Mouse (Mus musculus) MEL (cell line): Measurements from ENCODE around the gene Trem3. TPM values are rescaled to one million over a fixed set of nuclear protein-coding genes. Genes with fewer than 3 reads are reported as not detected.
A peak's percentile ranks its signal among the peaks of the same experiment; 100 is the strongest.

Experiments used
- DNase-seq: peaks from one replicate; pipeline ENCODE4 v3.0.0; 2011; ENCODE audit warnings: low read depth, low spot score
- H3K27ac ChIP-seq: 2 replicates; pipeline ENCODE4 v1.5.1; 2012; ENCODE audit warnings: low read depth, mild to moderate bottlenecking, control low read depth, low read length, moderate library complexity; ENCODE audit not compliant: control insufficient read depth
- H3K27me3 ChIP-seq, 2 experiments: fragments of 150-350 bp in 1 of 2; sonication (generic) in 1 of 2; 2 replicates each; pipeline ENCODE4 v1.6.1; 2012; ENCODE audit warnings: low read length in 2 of 2, mild to moderate bottlenecking in 2 of 2, improper control_type of control experiment in 1 of 2, moderate library complexity in 1 of 2; ENCODE audit not compliant: insufficient read depth in 2 of 2, control insufficient read depth in 1 of 2
- H3K36me3 ChIP-seq, 2 experiments: 2 replicates each; pipeline ENCODE4 v1.6.1; 2012 to 2014; ENCODE audit warnings: low read length in 2 of 2, improper control_type of control experiment in 1 of 2, inconsistent platforms in 1 of 2, mild to moderate bottlenecking in 1 of 2; ENCODE audit not compliant: insufficient read depth in 2 of 2, control insufficient read depth in 1 of 2
- H3K4me1 ChIP-seq, 2 experiments: fragments of 150-350 bp in 1 of 2; sonication (generic) in 1 of 2; 2 replicates each; pipeline ENCODE4 v1.6.1; 2012; ENCODE audit warnings: low read length in 2 of 2, improper control_type of control experiment in 1 of 2, mild to moderate bottlenecking in 1 of 2; ENCODE audit not compliant: insufficient read depth in 2 of 2, control insufficient read depth in 1 of 2
- H3K4me3 ChIP-seq, 2 experiments: fragments of 150-350 bp in 1 of 2; sonication (generic) in 1 of 2; 2 replicates each; pipeline ENCODE4 v1.5.1; 2012; ENCODE audit warnings: low read depth in 2 of 2, low read length in 2 of 2, mild to moderate bottlenecking in 2 of 2, moderate library complexity in 2 of 2, control low read depth in 1 of 2, improper control_type of control experiment in 1 of 2; ENCODE audit not compliant: control insufficient read depth in 1 of 2, insufficient read depth in 1 of 2
- H3K79me2 ChIP-seq: 2 replicates; pipeline ENCODE4 v1.6.1; 2012; ENCODE audit warnings: mild to moderate bottlenecking, low read length, moderate library complexity; ENCODE audit not compliant: control insufficient read depth, poor library complexity, insufficient read depth
- H3K9ac ChIP-seq: 2 replicates; pipeline ENCODE4 v1.6.1; 2012; ENCODE audit warnings: low read depth, mild to moderate bottlenecking, control low read depth, low read length, moderate library complexity; ENCODE audit not compliant: control insufficient read depth, poor library complexity, severe bottlenecking
- H3K9me3 ChIP-seq: fragments of 150-350 bp; sonication (generic); replicated peaks from 2 replicates; pipeline ENCODE4 v1.6.1; 2012; ENCODE audit warnings: mild to moderate bottlenecking, low read length, improper control_type of control experiment, moderate library complexity; ENCODE audit not compliant: insufficient read depth
- BHLHE40 ChIP-seq: IDR thresholded peaks from 2 replicates; pipeline ENCODE4 v1.6.1; 2012; ENCODE audit warnings: low read depth, mild to moderate bottlenecking, inconsistent platforms, low read length, improper control_type of control experiment, borderline replicate concordance
- CHD1 ChIP-seq: IDR thresholded peaks from 2 replicates; pipeline ENCODE4 v1.6.1; 2012; ENCODE audit warnings: low read depth, mild to moderate bottlenecking, inconsistent platforms, low read length, improper control_type of control experiment
- CTCF ChIP-seq, 3 experiments: IDR thresholded peaks in 2 of 3; conservative IDR thresholded peaks in 1 of 3; 2 replicates each; pipeline ENCODE4 v1.5.1; 2011 to 2012; ENCODE audit warnings: low read length in 3 of 3, low read depth in 2 of 3, mild to moderate bottlenecking in 2 of 3, improper control_type of control experiment in 1 of 3, inconsistent platforms in 1 of 3, mixed read lengths in 1 of 3, moderate library complexity in 1 of 3; ENCODE audit not compliant: control insufficient read depth in 1 of 3, insufficient read depth in 1 of 3, poor library complexity in 1 of 3, severe bottlenecking in 1 of 3
- E2F4 ChIP-seq: IDR thresholded peaks from 2 replicates; pipeline ENCODE4 v1.6.1; 2011; ENCODE audit warnings: low read depth, low read length, improper control_type of control experiment, borderline replicate concordance
- ELF1 ChIP-seq: IDR thresholded peaks from 2 replicates; pipeline ENCODE4 v1.6.1; 2014; ENCODE audit warnings: low read depth, mild to moderate bottlenecking, inconsistent platforms, low read length, improper control_type of control experiment, moderate library complexity
- EP300 ChIP-seq, 2 experiments: IDR thresholded peaks; 2 replicates each; pipeline ENCODE4 v1.6.1; 2011; ENCODE audit warnings: improper control_type of control experiment in 2 of 2, low read length in 2 of 2, low read depth in 1 of 2, mild to moderate bottlenecking in 1 of 2
- ETS1 ChIP-seq: IDR thresholded peaks from 2 replicates; pipeline ENCODE4 v1.6.1; 2012; ENCODE audit warnings: low read depth, mild to moderate bottlenecking, inconsistent platforms, low read length, improper control_type of control experiment, moderate library complexity
- JUND ChIP-seq: IDR thresholded peaks from 2 replicates; pipeline ENCODE4 v1.6.1; 2011; ENCODE audit warnings: low read depth, mild to moderate bottlenecking, improper control_type of control experiment, low read length
- KAT2A ChIP-seq: conservative IDR thresholded peaks from 2 replicates; pipeline ENCODE4 v1.6.1; 2012; ENCODE audit warnings: low read depth, low read length, improper control_type of control experiment, inconsistent platforms
- MAFK ChIP-seq: IDR thresholded peaks from 2 replicates; pipeline ENCODE4 v1.6.1; 2011; ENCODE audit warnings: low read depth, mild to moderate bottlenecking, low read length, improper control_type of control experiment, borderline replicate concordance
- MAX ChIP-seq: IDR thresholded peaks from 2 replicates; pipeline ENCODE4 v1.6.1; 2011; ENCODE audit warnings: low read length, improper control_type of control experiment
- MEF2A ChIP-seq: IDR thresholded peaks from 2 replicates; pipeline ENCODE4 v1.6.1; 2014; ENCODE audit warnings: low read depth, mild to moderate bottlenecking, inconsistent platforms, low read length, improper control_type of control experiment; ENCODE audit not compliant: poor library complexity, insufficient replicate concordance, severe bottlenecking; ENCODE audit errors: extremely low read depth
- MXI1 ChIP-seq: IDR thresholded peaks from 2 replicates; pipeline ENCODE4 v1.6.1; 2011; ENCODE audit warnings: mild to moderate bottlenecking, low read depth, low read length, improper control_type of control experiment
- MYB ChIP-seq: IDR thresholded peaks from 2 replicates; pipeline ENCODE4 v1.6.1; 2011; ENCODE audit warnings: mild to moderate bottlenecking, low read depth, low read length, improper control_type of control experiment
- MYC ChIP-seq: IDR thresholded peaks from 2 replicates; pipeline ENCODE4 v1.6.1; 2011; ENCODE audit warnings: low read depth, mild to moderate bottlenecking, low read length, improper control_type of control experiment, moderate library complexity
- NELFE ChIP-seq: IDR thresholded peaks from 2 replicates; pipeline ENCODE4 v1.6.1; 2011; ENCODE audit warnings: low read depth, low read length, improper control_type of control experiment
- NRF1 ChIP-seq: IDR thresholded peaks from 2 replicates; pipeline ENCODE4 v1.6.1; 2014; ENCODE audit warnings: low read depth, mild to moderate bottlenecking, inconsistent platforms, low read length, improper control_type of control experiment, moderate library complexity; ENCODE audit not compliant: poor library complexity, insufficient read depth, severe bottlenecking
- POLR2AphosphoS2 ChIP-seq: IDR thresholded peaks from 2 replicates; pipeline ENCODE4 v1.6.1; 2011; ENCODE audit warnings: low read length, improper control_type of control experiment
- RAD21 ChIP-seq: IDR thresholded peaks from 2 replicates; pipeline ENCODE4 v1.6.1; 2011; ENCODE audit warnings: mild to moderate bottlenecking, low read depth, low read length, improper control_type of control experiment
- RCOR1 ChIP-seq: IDR thresholded peaks from 2 replicates; pipeline ENCODE4 v1.6.1; 2012; ENCODE audit warnings: low read depth, mild to moderate bottlenecking, inconsistent platforms, low read length, improper control_type of control experiment
- SMC3 ChIP-seq: IDR thresholded peaks from 2 replicates; pipeline ENCODE4 v1.6.1; 2011; ENCODE audit warnings: low read depth, low read length, improper control_type of control experiment
- TBP ChIP-seq: IDR thresholded peaks from 2 replicates; pipeline ENCODE4 v1.8.0; 2011; ENCODE audit warnings: low read depth, low read length, improper control_type of control experiment
- UBTF ChIP-seq: IDR thresholded peaks from 2 replicates; pipeline ENCODE4 v1.6.1; 2012; ENCODE audit warnings: low read depth, mild to moderate bottlenecking, inconsistent platforms, low read length, improper control_type of control experiment, moderate library complexity, borderline replicate concordance; ENCODE audit not compliant: insufficient read depth
- USF1 ChIP-seq: IDR thresholded peaks from 2 replicates; pipeline ENCODE4 v1.6.1; 2014; ENCODE audit warnings: low read depth, mild to moderate bottlenecking, inconsistent platforms, low read length, improper control_type of control experiment, moderate library complexity
- USF2 ChIP-seq, 2 experiments: IDR thresholded peaks; 2 replicates each; pipeline ENCODE4 v1.6.1; 2011 to 2012; ENCODE audit warnings: improper control_type of control experiment in 2 of 2, low read length in 2 of 2, borderline replicate concordance in 1 of 2, inconsistent platforms in 1 of 2, low read depth in 1 of 2, mild to moderate bottlenecking in 1 of 2; ENCODE audit not compliant: insufficient read depth in 1 of 2
- ZC3H11A ChIP-seq: IDR thresholded peaks from 2 replicates; pipeline ENCODE4 v1.6.1; 2012; ENCODE audit warnings: low read depth, mild to moderate bottlenecking, inconsistent platforms, low read length, improper control_type of control experiment
- ZKSCAN1 ChIP-seq: IDR thresholded peaks from 2 replicates; pipeline ENCODE4 v1.6.1; 2012; ENCODE audit warnings: low read depth, mild to moderate bottlenecking, inconsistent platforms, low read length, improper control_type of control experiment, moderate library complexity
- ZMIZ1 ChIP-seq: IDR thresholded peaks from 2 replicates; pipeline ENCODE4 v1.6.1; 2012; ENCODE audit warnings: low read depth, mild to moderate bottlenecking, inconsistent platforms, low read length, improper control_type of control experiment, moderate library complexity
- polyA plus RNA-seq, 2 experiments: library from polyadenylated mRNA; stranded (reverse) in 1 of 2; unstranded in 1 of 2; fragments of >175 nt in 1 of 2; fragments of >200 nt in 1 of 2; gene quantifications; 2 replicates each; pipeline versions ENCODE4 v1.2.1 to v1.2.4; 2012; ENCODE audit warnings: low replicate concordance in 2 of 2, low read depth in 1 of 2; ENCODE audit not compliant: insufficient read length in 2 of 2, insufficient read depth in 1 of 2, missing spikeins in 1 of 2
- total RNA-seq: library from RNA; depleted of rRNA; stranded (reverse); fragments of 300-350 nt; gene quantifications from 2 replicates; pipeline ENCODE4 v1.2.3, GENCODE M21; 2012

Gene Trem3
- total and polyA plus RNA-seq, 3 experiments: not detected

DNA sequence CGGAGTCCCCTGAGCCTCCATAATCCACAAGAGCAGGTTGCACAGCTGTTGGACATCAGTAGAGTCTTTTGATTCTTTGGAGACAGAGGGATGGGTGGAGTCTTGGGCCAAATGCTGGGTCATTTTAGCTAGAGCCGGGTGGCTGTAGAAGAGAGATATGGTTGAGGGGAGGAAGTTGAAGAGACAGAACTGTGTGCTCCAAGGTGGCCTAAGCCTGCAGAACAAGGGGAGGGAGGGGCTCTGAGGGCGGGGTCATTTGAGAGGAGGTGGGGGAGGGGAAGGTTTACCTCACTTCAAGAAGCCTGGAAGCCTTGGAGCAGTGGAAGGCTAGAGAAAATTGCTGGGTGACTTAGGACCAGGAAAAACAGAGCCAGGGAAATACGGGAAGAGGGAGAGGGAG is 51.6 kb downstream of the Trem3 start, which contains the start of gene Treml2 (continued):
- TF ChIP-seq ZC3H11A (no peak), ZKSCAN1 (no peak), POLR2AphosphoS2 (no peak), RAD21 (no peak), MAFK (no peak), E2F4 (no peak), USF2 (IDR thresholded peaks at IDR 0.05; ENCODE audit: borderline replicate concordance in 1 of 2, insufficient read depth in 1 of 2, low read depth in 1 of 2, low read length in 2 of 2) (no peak), NRF1 (no peak), MYC (no peak), JUND (no peak), CTCF (IDR thresholded peaks at IDR 0.05 in 2 of 3, conservative IDR thresholded peaks at IDR 0.05 in 1 of 3; ENCODE audit: control insufficient read depth in 1 of 3, insufficient read depth in 1 of 3, low read depth in 2 of 3, low read length in 3 of 3, poor library complexity in 1 of 3, severe bottlenecking in 1 of 3) (no peak)

DNA sequence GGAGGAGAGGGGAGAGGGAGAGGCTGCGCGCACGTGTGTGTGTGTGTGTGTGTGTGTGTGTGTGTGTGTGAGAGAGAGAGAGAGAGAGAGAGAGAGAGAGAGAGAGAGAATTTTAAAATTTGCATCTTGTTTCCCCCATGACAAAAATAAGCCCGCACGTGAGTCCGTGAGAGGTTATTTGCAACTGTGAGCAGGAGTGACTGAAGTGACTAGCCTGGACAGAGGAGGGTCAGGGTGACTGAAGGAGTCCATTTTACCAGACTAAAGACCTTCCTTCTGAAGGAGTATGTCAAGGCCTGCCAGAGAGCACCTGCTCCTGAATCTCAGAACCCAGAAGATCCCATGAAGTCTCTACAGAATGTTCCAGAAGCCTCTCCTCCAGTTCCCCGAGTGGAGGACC is 52.2 kb downstream of the Trem3 start:
- DNase-seq: no peak
- Histone ChIP-seq H3K9me3 (no peaks in the 10 kb centered on the region), H3K4me3 (peak overlapping the region; percentile 56 to 80), H3K36me3 (peaks cover 0 to 13% of the 10 kb centered on the region in 2 experiments; a peak in 3 of 4 replicates), H3K4me1 (peaks cover 7 to 17% of the 10 kb centered on the region in 2 experiments), H3K79me2 (peaks cover 8% of the 10 kb centered on the region), H3K27me3 (no peaks in the 10 kb centered on the region), H3K9ac (peak overlapping the region; percentile 62), H3K27ac (peak overlapping the region; percentile 96)
- no peak for TF ChIP-seq ELF1
- TF ChIP-seq BHLHE40: peak; percentile 89
- peak; percentile 64 for TF ChIP-seq MXI1
- TF ChIP-seq UBTF: no peak
- peak; percentile 35; the same call in 1 of the 2 replicates for TF ChIP-seq MAX
- TF ChIP-seq ETS1: no peak
- no peak for TF ChIP-seq RAD21
- no peak for TF ChIP-seq SMC3

DNA sequence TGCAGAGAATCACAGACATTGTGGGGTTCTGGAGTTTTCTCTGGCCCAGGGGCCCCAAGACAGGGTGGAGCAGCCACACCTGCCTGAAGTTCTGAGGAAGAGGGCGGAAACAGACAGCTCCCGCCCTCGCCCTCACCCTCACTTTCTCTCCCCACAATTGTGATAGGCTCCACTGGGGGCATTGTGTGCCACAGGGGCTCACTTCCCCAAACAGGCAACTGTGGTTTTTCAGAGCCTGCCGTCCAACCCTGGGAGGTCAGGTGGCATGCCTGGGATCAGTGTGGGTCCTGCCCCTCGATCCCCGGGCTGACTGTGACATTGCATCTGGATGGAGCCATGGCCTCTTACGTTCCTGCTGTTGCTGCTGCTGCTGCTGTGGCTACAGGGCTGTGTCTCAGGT is 52.6 kb downstream of the Trem3 start:
- Histone ChIP-seq H3K4me3 (peak overlapping the region; percentile 56 to 80), H3K36me3 (peaks cover 0 to 13% of the 10 kb centered on the region in 2 experiments; a peak in 3 of 4 replicates), H3K9me3 (no peaks in the 10 kb centered on the region), H3K27ac (peak overlapping the region; percentile 96), H3K4me1 (peaks cover 7 to 17% of the 10 kb centered on the region in 2 experiments), H3K79me2 (peaks cover 8% of the 10 kb centered on the region), H3K9ac (peak overlapping the region; percentile 62), H3K27me3 (no peaks in the 10 kb centered on the region)
- peak; percentile 80 for DNase-seq
- no peak for TF ChIP-seq MEF2A
- peak; percentile 59 for TF ChIP-seq ETS1
- TF ChIP-seq ZC3H11A: no peak
- no peak for TF ChIP-seq TBP
- TF ChIP-seq POLR2AphosphoS2: no peak
- TF ChIP-seq E2F4: no peak
- TF ChIP-seq NELFE: peak; percentile 49
- 0 out of 2 replicates have a peak, but pooled peaks have one; percentile 9 for TF ChIP-seq MYB
- TF ChIP-seq USF1: peak; percentile 57
- TF ChIP-seq CHD1: no peak
- TF ChIP-seq EP300 (IDR thresholded peaks at IDR 0.05; ENCODE audit: low read depth in 1 of 2, low read length in 2 of 2): peak; percentile 40 to 54
- TF ChIP-seq MXI1: no peak; the same call in none of the 2 replicates
- TF ChIP-seq KAT2A: no peak
- peak in 1 of 3 experiments; percentile 3; a peak in 1 of 6 replicates for TF ChIP-seq CTCF (IDR thresholded peaks at IDR 0.05 in 2 of 3, conservative IDR thresholded peaks at IDR 0.05 in 1 of 3; ENCODE audit: control insufficient read depth in 1 of 3, insufficient read depth in 1 of 3, low read depth in 2 of 3, low read length in 3 of 3, poor library complexity in 1 of 3, severe bottlenecking in 1 of 3)
- no peak; a peak in 1 of 4 replicates for TF ChIP-seq USF2 (IDR thresholded peaks at IDR 0.05; ENCODE audit: borderline replicate concordance in 1 of 2, insufficient read depth in 1 of 2, low read depth in 1 of 2, low read length in 2 of 2)
- peak; percentile 47; the same call in 1 of the 2 replicates for TF ChIP-seq RCOR1
- TF ChIP-seq ZMIZ1: no peak; the same call in 1 of the 2 replicates
- TF ChIP-seq RAD21: no peak
